Mouse (Mus musculus) stomach, postnatal 0 days (tissue): ENCODE results near the gene Espl1. TPM values are rescaled to one million over a fixed set of nuclear protein-coding genes. Genes with fewer than 3 reads are reported as not detected.
A peak's percentile ranks its signal among the peaks of the same experiment; 100 is the strongest.

Experiments used
- ATAC-seq: fragments of 200-750 bp; cut with Nextera tagmentation; 2 replicates; pipeline ENCODE4 v1.8.0; 2017; ENCODE audit not compliant: low FRiP score, low TSS enrichment
- DNase-seq: peaks from one replicate; pipeline ENCODE4 v3.0.0-alpha.2; 2016; ENCODE audit warnings: low spot score
- H3K27ac ChIP-seq: fragments of 300-500 bp; sonication (generic); replicated peaks from 2 replicates; pipeline ENCODE4 v1.5.1; 2014; ENCODE audit warnings: mild to moderate bottlenecking, control low read depth
- H3K27me3 ChIP-seq: fragments of 300-500 bp; sonication (generic); 2 replicates; pipeline ENCODE4 v1.6.1; 2014; ENCODE audit warnings: low read length; ENCODE audit not compliant: control insufficient read depth, insufficient read depth
- H3K36me3 ChIP-seq: fragments of 300-500 bp; sonication (generic); 2 replicates; pipeline ENCODE4 v1.6.1; 2014; ENCODE audit warnings: low read length, mixed read lengths; ENCODE audit not compliant: control insufficient read depth, insufficient read depth
- H3K4me1 ChIP-seq: fragments of 300-500 bp; sonication (generic); replicated peaks from 2 replicates; pipeline ENCODE4 v1.6.1; 2014; ENCODE audit warnings: antibody characterized with exemption; ENCODE audit not compliant: control insufficient read depth, insufficient read depth
- H3K4me2 ChIP-seq: fragments of 300-500 bp; sonication (generic); replicated peaks from 2 replicates; pipeline ENCODE4 v1.6.1; 2014; ENCODE audit warnings: low read depth, mild to moderate bottlenecking, control low read depth, moderate library complexity
- H3K4me3 ChIP-seq: fragments of 300-500 bp; sonication (generic); 2 replicates; pipeline ENCODE4 v1.5.1; 2014; ENCODE audit warnings: low read depth, low read length, control low read depth
- H3K9ac ChIP-seq: fragments of 300-500 bp; sonication (generic); 2 replicates; pipeline ENCODE4 v1.6.1; 2014; ENCODE audit warnings: mild to moderate bottlenecking, low read length, control low read depth, mixed read lengths
- H3K9me3 ChIP-seq: fragments of 300-500 bp; sonication (generic); 2 replicates; pipeline ENCODE4 v1.6.1; 2016; ENCODE audit warnings: low read length; ENCODE audit not compliant: control insufficient read depth
- CTCF ChIP-seq: IDR thresholded peaks from 2 replicates; pipeline ENCODE4 v1.5.1; 2016; ENCODE audit warnings: antibody characterized with exemption, low read depth, mild to moderate bottlenecking, moderate library complexity
- EP300 ChIP-seq: optimal IDR thresholded peaks from 2 replicates; pipeline ENCODE3; 2016; ENCODE audit warnings: antibody characterized with exemption
- WGBS: fragments of 180-500 bp; shearing (Covaris S2); extraction: QIAGEN DNeasy Blood & Tissue Kit; methylation state at CpG from one replicate; pipeline ENCODE4 v1.1.7; 2014; 5-methylcytosine and 5-hydroxymethylcytosine counted together
- polyA plus RNA-seq: library from polyadenylated mRNA; unstranded; fragments of >200 nt; fragmentation: Nextera tagmentation; extraction: Ambion mirVana; gene quantifications from 2 replicates; pipeline ENCODE4 v1.2.1, GENCODE M21; 2015

Gene Espl1
- polyA plus RNA-seq, 1 experiment from 2014 or later, result 4.0 TPM

- H3K27ac ChIP-seq, result peak overlapping the region; percentile 94
- H3K9me3 ChIP-seq, result no peaks in the 10 kb centered on the region
- peaks cover 9% of the 10 kb centered on the region; the same call in 1 of the 2 replicates for H3K4me1 ChIP-seq
- peaks cover 7% of the 10 kb centered on the region; the same call in 1 of the 2 replicates for H3K36me3 ChIP-seq
- H3K4me3 ChIP-seq, result peak overlapping the region; percentile 80
- DNase-seq (peak; percentile 39), ATAC-seq (peak; percentile 18)
- peak overlapping the region; percentile 74 for H3K4me2 ChIP-seq
- TF ChIP-seq EP300, result no peak
- TF ChIP-seq CTCF, result no peak
- no peaks in the 10 kb centered on the region for H3K27me3 ChIP-seq
- 18% methylated on average over 13 of the region's 13 CpGs for WGBS
- peak overlapping the region; percentile 80 for H3K9ac ChIP-seq
Measured at GRCm38 (mm10) chr15:102279783-102280520, 16.1 kb upstream of the Espl1 start.

- H3K27ac ChIP-seq, result no peak overlapping the region; the same call in 1 of the 2 replicates
- H3K36me3 ChIP-seq, result peaks cover 7% of the 10 kb centered on the region; the same call in 1 of the 2 replicates
- no peak overlapping the region for H3K4me3 ChIP-seq
- TF ChIP-seq CTCF (no peak), EP300 (no peak)
- H3K9me3 ChIP-seq, result no peaks in the 10 kb centered on the region
- no peaks in the 10 kb centered on the region for H3K27me3 ChIP-seq
- peaks cover 9% of the 10 kb centered on the region; the same call in 1 of the 2 replicates for H3K4me1 ChIP-seq
- 95% methylated on average over 18 of the region's 19 CpGs for WGBS
- DNase-seq (no peak), ATAC-seq (no peak)
- H3K9ac ChIP-seq, result no peak overlapping the region
- H3K4me2 ChIP-seq, result peak overlapping the region; percentile 74; the same call in 1 of the 2 replicates
Measured at GRCm38 (mm10) chr15:102280623-102281022, 15.4 kb upstream of the Espl1 start.

- no peak for TF ChIP-seq EP300
- TF ChIP-seq CTCF, result no peak
- H3K36me3 ChIP-seq, result peaks cover 7% of the 10 kb centered on the region; the same call in 1 of the 2 replicates
- DNase-seq, result no peak
- peaks cover 9% of the 10 kb centered on the region; the same call in 1 of the 2 replicates for H3K4me1 ChIP-seq
- no peak for ATAC-seq
- H3K4me3 ChIP-seq, result no peak overlapping the region
- 0 out of 2 replicates have a peak overlapping the region, but pooled peaks have one; percentile 5 for H3K27ac ChIP-seq
- no peaks in the 10 kb centered on the region for H3K27me3 ChIP-seq
- H3K9ac ChIP-seq, result no peak overlapping the region
- 57% methylated on average over 8 of the region's 8 CpGs for WGBS
- no peak overlapping the region for H3K4me2 ChIP-seq
- H3K9me3 ChIP-seq, result no peaks in the 10 kb centered on the region
Measured at GRCm38 (mm10) chr15:102282463-102283292, 13.4 kb upstream of the Espl1 start.

- H3K36me3 ChIP-seq, result peaks cover 7% of the 10 kb centered on the region; the same call in 1 of the 2 replicates
- 67% methylated on average over 3 of the region's 3 CpGs for WGBS
- TF ChIP-seq EP300 (no peak), CTCF (no peak)
- H3K9me3 ChIP-seq, result no peaks in the 10 kb centered on the region
- DNase-seq, result no peak
- H3K4me1 ChIP-seq, result peaks cover 9% of the 10 kb centered on the region; the same call in 1 of the 2 replicates
- no peaks in the 10 kb centered on the region for H3K27me3 ChIP-seq
- no peak overlapping the region for H3K9ac ChIP-seq
- no peak overlapping the region for H3K27ac ChIP-seq
- H3K4me3 ChIP-seq, result no peak overlapping the region
- ATAC-seq, result no peak
- H3K4me2 ChIP-seq, result no peak overlapping the region
Measured at GRCm38 (mm10) chr15:102283648-102284047, 12.4 kb upstream of the Espl1 start.

GRCm38 (mm10) chr15:102287395-102287794 is 8.7 kb upstream of the Espl1 start:
- no peaks in the 10 kb centered on the region for H3K27me3 ChIP-seq
- no peak overlapping the region for H3K4me3 ChIP-seq
- no peak overlapping the region for H3K4me2 ChIP-seq
- H3K27ac ChIP-seq, result no peak overlapping the region
- ATAC-seq, result no peak
- peak; percentile 47 for DNase-seq
- H3K4me1 ChIP-seq, result no peaks in the 10 kb centered on the region
- H3K36me3 ChIP-seq, result no peaks in the 10 kb centered on the region
- H3K9ac ChIP-seq, result no peak overlapping the region
- H3K9me3 ChIP-seq, result no peaks in the 10 kb centered on the region
- TF ChIP-seq CTCF (peak; percentile 82), EP300 (no peak)
